ENCODE assay signal across 8 mouse cellular contexts in the genomic region with DNA sequence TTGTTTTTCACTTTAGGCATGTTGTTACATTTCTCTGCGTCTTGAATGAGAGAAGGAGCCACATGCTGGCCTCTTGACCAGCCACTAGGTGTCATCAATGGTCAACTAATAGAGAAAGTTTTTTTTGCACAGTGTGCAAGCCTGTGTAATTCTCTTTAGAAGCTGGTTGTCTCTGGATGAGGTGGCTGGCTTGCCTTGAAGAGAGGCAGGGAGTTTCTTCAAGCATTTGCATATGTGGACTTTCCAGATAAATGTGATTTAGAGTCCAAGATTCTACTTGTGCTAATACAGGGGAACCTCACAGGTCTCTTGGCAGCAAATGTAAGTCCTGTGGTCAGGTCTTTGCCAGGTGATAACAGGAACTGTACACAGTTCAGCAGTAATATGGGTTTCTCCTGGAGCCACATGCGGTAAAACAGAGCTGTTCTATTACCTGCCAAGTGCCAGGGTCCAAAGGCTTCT.
A peak's percentile ranks its signal among the peaks of the same experiment; 100 is the strongest.
DNase-seq lines count a peak whose midpoint lies in the region; ATAC-seq lines count a peak whose summit lies in the region.

No protein-coding gene starts in this region.

- H3K4me1 ChIP-seq in forebrain, embryonic 11.5 days (replicated peaks; ENCODE audit: control insufficient read depth, insufficient read depth, low read length), result peaks cover 3% of the 10 kb centered on the region; the same call in 1 of the 2 replicates

- 20% methylated on average over 2 of the region's 2 CpGs for WGBS in forebrain, embryonic 11.5 days

- peak; percentile 73 for ATAC-seq in forebrain, embryonic 11.5 days (replicated peaks; ENCODE audit: low FRiP score)

- peak; percentile 26 for DNase-seq in right cerebral cortex, adult 18-20 months
- no peak for DNase-seq in right cerebral cortex, postnatal 4 days
- peak; percentile 50 for DNase-seq in c-Kit-positive CD71-positive TER-119-negative erythroid progenitor cells, embryonic 14.5 days (ENCODE audit: low read depth)
- no peak for DNase-seq in forebrain, embryonic 11.5 days (ENCODE audit: low spot score)
- peak; percentile 38 to 61 for DNase-seq in heart, postnatal 36 days
- peak; percentile 60 to 69 for DNase-seq in kidney, postnatal 36 days
- DNase-seq in lung, postnatal 10 days, result peak; percentile 74
- peak; percentile 54 for DNase-seq in retina, postnatal 7 days (ENCODE audit: low read depth, low spot score)

- H3K27me3 ChIP-seq in forebrain, embryonic 11.5 days (ENCODE audit: control insufficient read depth, insufficient read depth, low read length), result no peaks in the 10 kb centered on the region

- H3K9ac ChIP-seq in forebrain, embryonic 11.5 days (ENCODE audit: low read length), result no peak overlapping the region

- H3K36me3 ChIP-seq in forebrain, embryonic 11.5 days (ENCODE audit: control insufficient read depth, insufficient read depth, low read length), result no peaks in the 10 kb centered on the region

- H3K27ac ChIP-seq in forebrain, embryonic 11.5 days (ENCODE audit: low read depth, low read length), result no peak overlapping the region

- no peaks in the 10 kb centered on the region for H3K9me3 ChIP-seq in forebrain, embryonic 11.5 days (ENCODE audit: control insufficient read depth, low read length)

- intact Hi-C loops in heart, postnatal 36 days (cut with DNase I), result loop anchor here (1.0 to 5.0 kb wide), 5 partner anchors 54 to 355 kb away; no protein-coding TSS in a partner anchor

- H3K4me3 ChIP-seq in forebrain, embryonic 11.5 days (ENCODE audit: low read depth, low read length), result no peak overlapping the region

- no peak overlapping the region for H3K4me2 ChIP-seq in forebrain, embryonic 11.5 days (ENCODE audit: low read depth, low read length, severe bottlenecking)

Comparison
In these comparisons a context has a peak if more than half of its experiments do, and no peak if none do; other contexts are left out.
1. DNase-seq: peak in right cerebral cortex, adult 18-20 months (single experiment), c-Kit-positive CD71-positive TER-119-negative erythroid progenitor cells, embryonic 14.5 days (single experiment), heart, postnatal 36 days (2 of 2), kidney, postnatal 36 days (2 of 2), lung, postnatal 10 days (single experiment) and retina, postnatal 7 days (single experiment); none in right cerebral cortex, postnatal 4 days (single experiment) and forebrain, embryonic 11.5 days (single experiment).